Mouse (Mus musculus) gastrocnemius, postnatal 10 days (tissue): ENCODE data around the gene Shb. TPM values are rescaled to one million over a fixed set of nuclear protein-coding genes. Genes with fewer than 3 reads are reported as not detected.

Source experiments
- DNase-seq: peaks from one replicate; pipeline ENCODE4 v3.0.0; 2021; ENCODE audit warnings: mixed read lengths
- total RNA-seq, 2 experiments: library from RNA; stranded (reverse); gene quantifications; 2 replicates each; pipeline ENCODE4 v1.2.3; 2021

Shb gene
- total RNA-seq, 2 experiments from 2014 or later, result 9.3 to 12.5 TPM

- DNase-seq, result no peak
Observed at GRCm38 (mm10) chr4:45483271-45484245, 48.7 kb downstream of the Shb start.

- DNase-seq, result no peak
Observed at GRCm38 (mm10) chr4:45482271-45482670, 50.0 kb downstream of the Shb start.

DNA sequence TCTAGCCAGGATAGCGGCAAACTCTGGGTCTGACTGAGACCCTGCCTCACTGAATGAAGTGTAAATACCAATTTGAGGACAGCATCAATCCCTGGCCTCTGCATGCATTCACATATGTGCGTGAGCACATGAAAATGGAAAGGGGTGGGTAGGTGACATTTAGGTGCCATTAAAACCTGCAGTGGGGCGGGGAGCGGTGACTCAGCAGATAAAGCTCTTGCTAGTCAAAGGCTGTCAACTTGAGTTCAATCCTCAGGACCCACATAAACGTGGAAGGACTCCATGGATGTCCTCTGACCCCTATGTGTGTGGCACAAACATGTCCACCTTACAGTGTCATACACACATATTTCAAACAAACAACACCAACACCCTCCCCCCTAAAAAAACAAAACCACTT, 50.8 kb downstream of the Shb start:
- DNase-seq, result no peak

GRCm38 (mm10) chr4:45480595-45480994, 51.7 kb downstream of the Shb start:
- no peak for DNase-seq

- DNase-seq, result no peak
Observed at GRCm38 (mm10) chr4:45479433-45479832, 52.8 kb downstream of the Shb start.

- DNase-seq, result no peak
Observed at GRCm38 (mm10) chr4:45478178-45478577, 54.1 kb downstream of the Shb start.

DNA sequence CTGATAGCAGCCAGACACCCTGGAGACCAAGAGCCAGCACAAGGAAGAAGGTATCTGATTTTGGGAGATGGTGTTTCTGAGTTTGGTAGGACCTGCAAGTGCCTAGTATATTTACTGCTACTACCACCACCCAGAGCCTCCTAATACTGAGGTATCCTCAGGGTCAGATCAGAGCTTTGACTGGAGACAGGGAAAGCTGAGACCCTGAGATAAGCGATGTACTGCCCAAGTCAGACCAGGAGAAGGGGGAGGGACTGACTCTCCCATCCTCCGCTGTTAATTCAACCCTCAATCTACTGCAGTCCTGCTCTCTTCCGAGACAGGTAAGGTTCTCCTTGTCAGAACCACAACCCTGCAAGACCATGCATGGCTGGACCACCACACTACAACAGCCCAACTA, 55.2 kb downstream of the Shb start:
- no peak for DNase-seq

DNA sequence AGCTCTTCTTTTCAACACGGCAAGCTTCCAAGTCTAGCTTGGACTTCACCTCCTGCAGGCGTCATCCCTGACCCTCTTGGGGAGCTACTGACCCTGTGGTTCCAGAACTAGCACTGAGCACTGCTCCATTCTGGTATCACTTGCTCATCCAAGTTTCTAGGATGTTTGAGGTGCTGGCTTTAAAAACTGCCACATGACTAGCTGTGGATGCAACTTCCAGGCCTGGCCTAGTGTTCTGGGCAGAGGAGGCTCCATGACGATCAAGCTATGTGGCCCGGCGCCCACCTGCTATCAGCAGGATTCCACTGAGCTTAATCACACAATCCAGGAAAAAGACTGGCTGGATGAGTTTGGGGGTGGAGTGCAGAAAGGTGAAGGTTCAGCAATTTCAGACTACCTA, 57.4 kb downstream of the Shb start:
- peak; percentile 49 for DNase-seq

- no peak for DNase-seq
Observed at GRCm38 (mm10) chr4:45474131-45474530, 58.1 kb downstream of the Shb start.

- peak; percentile 87 for DNase-seq
Observed at GRCm38 (mm10) chr4:45473129-45473528, 59.1 kb downstream of the Shb start.

- no peak for DNase-seq
Observed at GRCm38 (mm10) chr4:45472706-45473105, 59.6 kb downstream of the Shb start.

GRCm38 (mm10) chr4:45471654-45472556, 60.4 kb downstream of the Shb start:
- no peak for DNase-seq

DNA sequence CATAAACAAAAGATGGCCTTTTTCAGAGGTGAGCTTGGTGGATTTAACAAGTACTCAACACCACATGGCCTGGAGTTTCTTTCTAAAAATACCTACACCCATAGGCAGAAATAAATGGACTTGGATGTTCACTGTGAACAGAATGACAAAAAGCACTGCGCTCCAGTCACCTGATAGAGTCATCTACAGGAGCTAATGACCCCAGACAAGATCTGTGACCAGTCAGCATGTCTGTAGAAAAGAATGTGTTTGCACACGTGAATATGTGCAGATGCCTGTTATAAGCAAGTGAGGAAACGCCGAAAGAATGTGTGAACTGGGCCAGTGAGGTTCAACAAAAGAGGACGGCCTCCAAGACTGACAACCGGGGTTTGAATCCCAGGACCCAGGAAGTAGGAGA, 63.2 kb downstream of the Shb start:
- no peak for DNase-seq

DNA sequence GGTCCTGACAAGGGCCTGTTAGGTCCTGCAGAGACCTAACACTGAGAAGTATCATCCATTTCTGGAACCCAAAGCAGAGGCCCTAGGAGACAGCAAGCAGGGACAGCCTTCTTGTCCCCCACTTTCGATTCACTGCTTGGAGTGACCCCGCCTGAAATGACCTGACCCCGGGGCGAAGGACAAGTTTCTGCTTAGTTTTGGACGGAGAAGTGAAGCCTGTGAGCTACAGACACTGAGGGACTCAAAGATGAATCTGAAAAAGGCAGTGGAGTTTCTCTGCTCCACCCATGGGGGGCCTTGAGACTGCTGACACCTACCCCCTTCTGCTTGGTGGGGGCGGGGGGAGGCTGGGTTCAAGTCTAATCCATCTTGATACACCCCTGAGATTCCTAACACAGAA, 63.8 kb downstream of the Shb start:
- no peak for DNase-seq

DNA sequence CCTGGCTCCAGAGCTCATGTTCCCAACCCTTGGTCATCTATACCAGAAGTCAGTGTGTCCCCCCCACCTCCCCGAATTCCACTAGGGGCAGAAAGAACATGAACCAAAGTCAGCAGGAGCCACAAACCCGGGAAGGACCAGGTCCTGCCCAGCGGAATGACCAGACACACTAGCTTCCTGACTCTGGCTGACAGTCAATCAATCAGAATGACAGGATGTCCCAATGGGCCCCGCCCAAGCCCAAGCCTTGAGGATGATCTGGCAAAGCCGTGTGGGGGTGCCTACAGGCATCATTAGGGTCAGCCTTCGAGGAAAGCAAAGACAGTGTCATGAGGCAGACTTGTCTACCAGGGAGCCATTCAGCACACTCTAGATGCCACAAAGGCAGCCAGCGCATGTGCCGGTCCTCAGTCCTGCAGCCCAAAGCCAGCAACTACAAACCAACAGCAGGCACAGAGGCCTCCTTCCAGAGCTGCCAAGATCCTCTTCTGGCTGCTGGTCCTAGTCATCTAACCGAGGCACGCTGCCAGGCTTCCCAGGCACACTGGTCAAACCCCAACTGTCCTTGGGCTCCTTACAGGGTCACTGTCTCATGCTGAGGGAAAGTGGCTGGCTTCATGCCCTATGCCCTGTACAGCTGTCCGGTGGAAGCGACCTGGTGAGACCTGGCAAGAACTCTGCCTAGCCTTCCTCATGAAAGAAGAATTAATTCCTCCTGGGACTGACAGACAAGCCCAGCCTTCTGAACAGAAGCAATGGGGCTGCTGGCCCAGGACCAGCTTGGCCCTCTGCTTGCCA, 65.0 kb downstream of the Shb start:
- peak; percentile 85 for DNase-seq

DNA sequence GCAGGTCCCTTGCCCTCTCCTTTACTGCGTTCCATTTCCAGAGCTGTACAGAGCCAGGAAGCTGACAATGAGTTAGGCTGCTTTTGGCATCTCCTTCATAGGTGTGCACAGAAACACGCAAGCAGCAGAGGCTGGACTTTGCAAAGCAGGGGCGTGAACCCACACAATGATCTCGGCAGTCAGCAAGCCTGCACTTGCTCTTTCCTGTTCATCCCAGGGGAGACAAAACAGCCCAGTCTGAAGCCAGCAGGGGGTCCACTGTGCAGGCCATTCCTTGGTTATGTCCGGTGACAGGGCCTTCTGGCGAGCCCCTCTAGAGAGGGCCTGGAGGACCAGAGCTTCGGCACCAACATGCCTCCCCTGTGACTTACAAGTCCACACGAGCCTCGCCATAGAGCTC, 67.3 kb downstream of the Shb start:
- no peak for DNase-seq

DNA sequence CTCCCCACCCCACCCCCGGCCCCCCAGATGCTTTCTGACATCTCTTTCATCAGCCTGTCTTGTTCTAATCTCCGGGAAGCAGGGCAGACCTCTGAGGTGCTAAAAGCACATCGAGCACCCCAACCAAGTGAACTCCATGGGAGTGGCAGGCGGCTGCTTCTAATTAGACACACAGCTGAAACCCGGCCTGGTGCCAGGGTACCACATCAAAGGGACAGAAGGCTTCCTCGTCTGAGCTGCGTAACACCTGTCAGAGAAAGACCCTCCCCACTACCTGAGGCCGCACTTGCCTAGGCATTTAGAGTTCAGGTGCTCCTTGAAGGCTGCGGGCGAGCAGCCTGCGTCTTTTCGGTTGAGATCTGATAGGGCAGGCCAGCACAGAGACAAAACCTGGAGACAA, 67.7 kb downstream of the Shb start:
- no peak for DNase-seq

- no peak for DNase-seq
Observed at GRCm38 (mm10) chr4:45464123-45464522, 68.1 kb downstream of the Shb start.

DNA sequence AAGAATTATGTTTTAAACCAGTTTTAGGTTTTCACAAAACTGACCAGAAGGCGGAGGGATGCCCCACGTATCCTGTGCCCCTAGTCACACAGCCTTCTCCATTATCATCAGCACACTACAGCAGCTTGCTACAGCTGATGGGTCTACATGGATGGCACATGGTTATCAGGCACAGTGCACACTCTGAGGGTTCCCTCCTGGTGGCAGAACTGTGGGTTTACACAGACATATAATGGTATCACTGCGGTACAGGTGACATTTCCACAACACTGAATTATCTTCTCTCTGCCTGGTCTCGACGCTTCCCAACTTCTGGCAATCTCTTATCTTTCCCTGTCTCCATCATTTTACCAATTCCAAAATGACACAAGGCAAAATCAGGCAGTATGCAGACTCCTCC, 69.6 kb downstream of the Shb start:
- no peak for DNase-seq

- no peak for DNase-seq
Observed at GRCm38 (mm10) chr4:45461661-45462060, 70.6 kb downstream of the Shb start.

DNA sequence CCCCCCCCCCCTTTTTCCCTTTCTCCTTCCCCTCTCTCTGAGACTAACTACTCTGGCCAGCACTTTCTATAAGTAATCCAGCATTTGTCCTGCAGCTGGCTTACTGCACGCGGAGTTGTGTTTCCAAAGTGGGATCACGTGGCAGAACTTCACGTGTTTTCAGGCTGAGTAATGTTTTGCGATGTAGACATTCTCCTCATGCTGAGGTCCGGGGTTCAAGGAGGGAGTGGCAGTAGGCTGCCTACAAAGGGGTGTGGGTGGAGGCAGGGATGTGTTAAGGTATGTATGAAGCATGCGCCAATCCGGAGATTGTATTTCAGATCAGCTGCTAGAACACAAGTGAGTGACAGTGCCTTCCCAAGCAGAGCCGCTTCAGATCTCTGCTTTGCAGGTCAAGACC, 72.9 kb downstream of the Shb start:
- DNase-seq, result no peak

- DNase-seq, result no peak
Observed at GRCm38 (mm10) chr4:45457543-45457942, 74.7 kb downstream of the Shb start.
